Mouse (Mus musculus) liver, embryonic 12.5 days (tissue): ENCODE measurements around the gene Ssb. TPM values are rescaled to one million over a fixed set of nuclear protein-coding genes. Genes with fewer than 3 reads are reported as not detected.

Experiments used
- ATAC-seq: fragments of 200-750 bp; cut with Nextera tagmentation; 2 replicates; pipeline ENCODE4 v1.8.0; 2017; ENCODE audit warnings: moderate number of reproducible peaks, mild to moderate bottlenecking, moderate library complexity
- H3K27ac ChIP-seq: fragments of 300-500 bp; sonication (generic); 2 replicates; pipeline ENCODE4 v1.5.1; 2016; ENCODE audit warnings: mild to moderate bottlenecking
- H3K27me3 ChIP-seq: fragments of 300-500 bp; sonication (generic); replicated peaks from 2 replicates; pipeline ENCODE4 v1.6.1; 2016; ENCODE audit warnings: mild to moderate bottlenecking, moderate library complexity
- H3K36me3 ChIP-seq: fragments of 300-500 bp; sonication (generic); 2 replicates; pipeline ENCODE4 v1.6.1; 2016; ENCODE audit warnings: mild to moderate bottlenecking, moderate library complexity
- H3K4me1 ChIP-seq: fragments of 300-500 bp; sonication (generic); 2 replicates; pipeline ENCODE4 v1.6.1; 2016
- H3K4me2 ChIP-seq: fragments of 300-500 bp; sonication (generic); 2 replicates; pipeline ENCODE4 v1.6.1; 2016; ENCODE audit warnings: mild to moderate bottlenecking, moderate library complexity
- H3K4me3 ChIP-seq: fragments of 300-500 bp; sonication (generic); 2 replicates; pipeline ENCODE4 v1.5.1; 2016; ENCODE audit warnings: mild to moderate bottlenecking, moderate library complexity
- H3K9ac ChIP-seq: fragments of 300-500 bp; sonication (generic); 2 replicates; pipeline ENCODE4 v1.6.1; 2016; ENCODE audit warnings: mild to moderate bottlenecking, moderate library complexity
- H3K9me3 ChIP-seq: fragments of 300-500 bp; sonication (generic); replicated peaks from 2 replicates; pipeline ENCODE4 v1.6.1; 2016; ENCODE audit warnings: mild to moderate bottlenecking, moderate library complexity
- WGBS: fragments of 180-500 bp; shearing (Covaris S2); methylation state at CpG from one replicate; pipeline ENCODE4 v1.1.7; 2016; ENCODE audit not compliant: insufficient replicate concordance; 5-methylcytosine and 5-hydroxymethylcytosine counted together
- polyA plus RNA-seq: library from polyadenylated mRNA; unstranded; fragments of >200 nt; fragmentation: Nextera tagmentation; extraction: Ambion mirVana; gene quantifications from 2 replicates; pipeline ENCODE4 v1.2.1, GENCODE M21; 2016

Ssb gene
- polyA plus RNA-seq, 1 experiment from 2014 or later, result 219 TPM

GRCm38 (mm10) chr2:69830116-69830515 lies 31.2 kb upstream of the Ssb start:
- Histone ChIP-seq H3K9ac (no peak overlapping the region), H3K36me3 (peaks cover 86% of the 10 kb centered on the region), H3K4me2 (no peak overlapping the region), H3K9me3 (no peaks in the 10 kb centered on the region), H3K4me1 (peaks cover 41% of the 10 kb centered on the region), H3K27ac (peak overlapping the region; percentile 54; the same call in 1 of the 2 replicates), H3K4me3 (no peak overlapping the region), H3K27me3 (no peaks in the 10 kb centered on the region)
- WGBS, result 75% methylated on average over 8 of the region's 8 CpGs
- ATAC-seq, result no peak

GRCm38 (mm10) chr2:69837244-69837967 lies 24.0 kb upstream of the Ssb start:
- no peak overlapping the region for H3K27ac ChIP-seq
- peaks cover 48% of the 10 kb centered on the region for H3K36me3 ChIP-seq
- no peak overlapping the region for H3K4me2 ChIP-seq
- H3K9me3 ChIP-seq, result no peaks in the 10 kb centered on the region
- no peaks in the 10 kb centered on the region for H3K4me1 ChIP-seq
- no peak overlapping the region for H3K4me3 ChIP-seq
- H3K9ac ChIP-seq, result no peak overlapping the region
- no peaks in the 10 kb centered on the region for H3K27me3 ChIP-seq
- no peak for ATAC-seq
- 75% methylated on average over 7 of the region's 7 CpGs for WGBS

GRCm38 (mm10) chr2:69837996-69838395 lies 23.4 kb upstream of the Ssb start:
- Histone ChIP-seq H3K36me3 (peaks cover 42% of the 10 kb centered on the region), H3K4me1 (no peaks in the 10 kb centered on the region), H3K9ac (no peak overlapping the region), H3K4me2 (no peak overlapping the region), H3K27ac (no peak overlapping the region), H3K9me3 (no peaks in the 10 kb centered on the region), H3K27me3 (no peaks in the 10 kb centered on the region), H3K4me3 (no peak overlapping the region)
- 39% methylated on average over 3 of the region's 3 CpGs for WGBS
- ATAC-seq, result 0 out of 2 replicates have a peak, but pooled peaks have one; percentile 37

- H3K27ac ChIP-seq, result no peak overlapping the region
- H3K36me3 ChIP-seq, result peaks cover 35% of the 10 kb centered on the region
- no peaks in the 10 kb centered on the region for H3K9me3 ChIP-seq
- no peak for ATAC-seq
- H3K4me1 ChIP-seq, result no peaks in the 10 kb centered on the region
- H3K4me2 ChIP-seq, result no peak overlapping the region
- no peak overlapping the region for H3K9ac ChIP-seq
- H3K27me3 ChIP-seq, result no peaks in the 10 kb centered on the region
- H3K4me3 ChIP-seq, result no peak overlapping the region
Measured at GRCm38 (mm10) chr2:69838707-69839106, 22.7 kb upstream of the Ssb start.

GRCm38 (mm10) chr2:69840261-69840660 lies 21.1 kb upstream of the Ssb start:
- no peaks in the 10 kb centered on the region for H3K9me3 ChIP-seq
- no peak overlapping the region for H3K4me3 ChIP-seq
- WGBS, result 44% methylated on average over 6 of the region's 6 CpGs
- no peak for ATAC-seq
- no peaks in the 10 kb centered on the region for H3K27me3 ChIP-seq
- no peak overlapping the region for H3K9ac ChIP-seq
- H3K4me2 ChIP-seq, result no peak overlapping the region
- no peaks in the 10 kb centered on the region for H3K4me1 ChIP-seq
- no peak overlapping the region for H3K27ac ChIP-seq
- peaks cover 20% of the 10 kb centered on the region for H3K36me3 ChIP-seq

- no peak overlapping the region for H3K4me3 ChIP-seq
- no peak overlapping the region for H3K27ac ChIP-seq
- no peak overlapping the region for H3K9ac ChIP-seq
- 62% methylated on average over 6 of the region's 6 CpGs for WGBS
- H3K4me1 ChIP-seq, result peaks cover 11% of the 10 kb centered on the region
- no peaks in the 10 kb centered on the region for H3K27me3 ChIP-seq
- no peak overlapping the region for H3K4me2 ChIP-seq
- no peaks in the 10 kb centered on the region for H3K36me3 ChIP-seq
- no peaks in the 10 kb centered on the region for H3K9me3 ChIP-seq
- no peak for ATAC-seq
Measured at GRCm38 (mm10) chr2:69849215-69849614, 12.1 kb upstream of the Ssb start.

GRCm38 (mm10) chr2:69851427-69852058 lies 9.8 kb upstream of the Ssb start:
- no peak overlapping the region for H3K4me2 ChIP-seq
- H3K4me1 ChIP-seq, result peaks cover 30% of the 10 kb centered on the region
- H3K4me3 ChIP-seq, result no peak overlapping the region
- no peaks in the 10 kb centered on the region for H3K36me3 ChIP-seq
- H3K27ac ChIP-seq, result no peak overlapping the region
- no peak overlapping the region for H3K9ac ChIP-seq
- WGBS, result 53% methylated on average over 2 of the region's 2 CpGs
- no peaks in the 10 kb centered on the region for H3K27me3 ChIP-seq
- peak; percentile 84 for ATAC-seq
- H3K9me3 ChIP-seq, result no peaks in the 10 kb centered on the region

- Histone ChIP-seq H3K4me3 (no peak overlapping the region), H3K9me3 (no peaks in the 10 kb centered on the region), H3K9ac (no peak overlapping the region), H3K27ac (no peak overlapping the region), H3K4me1 (peaks cover 38% of the 10 kb centered on the region), H3K36me3 (no peaks in the 10 kb centered on the region), H3K27me3 (no peaks in the 10 kb centered on the region), H3K4me2 (no peak overlapping the region)
- ATAC-seq, result no peak
- WGBS, result 26% methylated on average over 8 of the region's 8 CpGs
Measured at GRCm38 (mm10) chr2:69856392-69856791, 5.0 kb upstream of the Ssb start.

GRCm38 (mm10) chr2:69857882-69858281 lies 3.5 kb upstream of the Ssb start:
- Histone ChIP-seq H3K4me1 (peaks cover 37% of the 10 kb centered on the region), H3K27me3 (no peaks in the 10 kb centered on the region), H3K27ac (no peak overlapping the region), H3K36me3 (no peaks in the 10 kb centered on the region), H3K4me3 (no peak overlapping the region), H3K9me3 (no peaks in the 10 kb centered on the region), H3K9ac (no peak overlapping the region), H3K4me2 (no peak overlapping the region)
- ATAC-seq, result no peak
- WGBS, result 62% methylated on average over 1 of the region's 1 CpGs

GRCm38 (mm10) chr2:69860972-69861452 lies 350 bp upstream of the Ssb start:
- Histone ChIP-seq H3K4me3 (peak overlapping the region; percentile 100), H3K4me1 (peaks cover 38% of the 10 kb centered on the region), H3K27ac (peak overlapping the region; percentile 92), H3K27me3 (no peaks in the 10 kb centered on the region), H3K9me3 (no peaks in the 10 kb centered on the region), H3K4me2 (peak overlapping the region; percentile 76), H3K9ac (peak overlapping the region; percentile 99), H3K36me3 (peaks cover 20% of the 10 kb centered on the region)
- peak; percentile 78 for ATAC-seq
- 5% methylated on average over 13 of the region's 13 CpGs for WGBS

- 2% methylated on average over 13 of the region's 13 CpGs for WGBS
- Histone ChIP-seq H3K9ac (peak overlapping the region; percentile 99), H3K4me3 (peak overlapping the region; percentile 100), H3K4me1 (peaks cover 29% of the 10 kb centered on the region), H3K27ac (peak overlapping the region; percentile 92), H3K36me3 (peaks cover 30% of the 10 kb centered on the region), H3K4me2 (peak overlapping the region; percentile 76), H3K27me3 (no peaks in the 10 kb centered on the region), H3K9me3 (no peaks in the 10 kb centered on the region)
- ATAC-seq, result no peak
Measured at GRCm38 (mm10) chr2:69862117-69862657, 825 bp downstream of the Ssb start.

- no peaks in the 10 kb centered on the region for H3K27me3 ChIP-seq
- peak overlapping the region; percentile 82 for H3K27ac ChIP-seq
- H3K4me1 ChIP-seq, result peaks cover 18% of the 10 kb centered on the region
- no peak for ATAC-seq
- H3K4me2 ChIP-seq, result peak overlapping the region; percentile 70
- peaks cover 16% of the 10 kb centered on the region for H3K36me3 ChIP-seq
- H3K4me3 ChIP-seq, result peak overlapping the region; percentile 72
- 26% methylated on average over 2 of the region's 2 CpGs for WGBS
- peak overlapping the region; percentile 86 for H3K9ac ChIP-seq
- H3K9me3 ChIP-seq, result no peaks in the 10 kb centered on the region
Measured at GRCm38 (mm10) chr2:69883990-69884391, 22.6 kb downstream of the Ssb start.
